Comparison of ENCODE assay signal across 9 mouse cellular contexts in the genomic region with DNA sequence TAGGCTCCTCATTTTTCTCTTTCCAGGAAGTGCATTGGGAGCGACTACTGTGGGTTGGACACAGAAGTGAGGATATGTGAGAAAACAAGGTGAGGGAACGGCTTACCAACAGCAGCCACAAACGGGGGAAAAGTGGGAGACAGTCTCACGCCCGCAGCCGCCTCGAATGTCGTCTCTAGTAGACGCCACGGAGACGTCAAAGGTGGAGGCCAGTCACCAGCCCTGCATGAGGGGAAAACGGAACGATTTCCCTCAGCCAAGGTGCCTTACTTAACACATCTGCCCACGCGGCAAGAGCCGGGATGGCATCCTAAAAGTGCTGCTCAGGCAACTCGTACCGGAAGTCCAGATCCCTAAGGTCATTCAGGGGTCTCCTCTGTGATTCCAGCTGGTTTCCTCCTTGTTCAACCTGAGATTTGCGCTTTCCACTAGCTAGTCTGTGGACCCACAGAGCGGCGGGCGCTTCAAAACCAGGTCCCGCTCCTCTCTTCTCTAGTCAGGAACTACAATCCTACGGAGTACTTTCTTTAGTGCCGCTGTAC. TPM values are rescaled to one million over a fixed set of nuclear protein-coding genes. Genes with fewer than 3 reads are reported as not detected.
DNase-seq lines count a peak whose midpoint lies in the region; ATAC-seq and TF ChIP-seq lines count a peak whose summit lies in the region.
"Had no signal": no experiment of that assay in that cellular context is flagged by ENCODE, and none has a peak within 500 bp of the region (broad histone marks: within the 10 kb centered on the region; RNA-seq: fewer than 3 reads in every experiment).

No protein-coding gene starts in this region.

- intact Hi-C loops in left cerebral cortex, adult 2 months (cut with DNase I): no loop called here

- H3K36me3 ChIP-seq in forebrain, embryonic 16.5 days (ENCODE audit: control insufficient read depth, insufficient read depth): peaks cover 13% of the 10 kb centered on the region
- H3K36me3 ChIP-seq in midbrain, postnatal 0 days (ENCODE audit: insufficient read depth, low read length): peaks cover 13% of the 10 kb centered on the region
- H3K36me3 ChIP-seq: limb, embryonic 12.5 days had no signal

- no peak; the same call in 1 of the 2 replicates for TF ChIP-seq CTCF in left cerebral cortex, adult 2 months (IDR thresholded peaks at IDR 0.05)
- peak; percentile 14; the same call in 1 of the 2 replicates for TF ChIP-seq CTCF in brain, embryonic 14.5 days (IDR thresholded peaks at IDR 0.05; ENCODE audit: borderline replicate concordance, extremely low read depth, insufficient read depth, insufficient read length)
- TF ChIP-seq CTCF in midbrain, postnatal 0 days (IDR thresholded peaks at IDR 0.05): peak; percentile 42; the same call in 1 of the 2 replicates

- H3K4me3 ChIP-seq in left cerebral cortex, adult 2 months: peak overlapping the region; percentile 62
- peak overlapping the region; percentile 63 for H3K4me3 ChIP-seq in forebrain, embryonic 16.5 days (replicated peaks; ENCODE audit: low read length)
- H3K4me3 ChIP-seq in midbrain, postnatal 0 days (ENCODE audit: low read depth, low read length): peak overlapping the region; percentile 78
- H3K4me3 ChIP-seq: limb, embryonic 12.5 days had no signal

- no peak for TF ChIP-seq POLR2A in brain, embryonic 14.5 days (IDR thresholded peaks at IDR 0.05; ENCODE audit: borderline replicate concordance, extremely low read depth, insufficient read depth, insufficient read length, poor library complexity, severe bottlenecking)

- H3K9ac ChIP-seq in forebrain, embryonic 16.5 days (replicated peaks; ENCODE audit: low read depth, low read length): peak overlapping the region; percentile 59
- H3K9ac ChIP-seq in midbrain, postnatal 0 days (replicated peaks; ENCODE audit: low read length, poor library complexity, severe bottlenecking): peak overlapping the region; percentile 62
- H3K9ac ChIP-seq: limb, embryonic 12.5 days had no signal

- H3K4me1 ChIP-seq in forebrain, embryonic 16.5 days (replicated peaks; ENCODE audit: control insufficient read depth, insufficient read depth, low read length): peaks cover 25% of the 10 kb centered on the region
- H3K4me1 ChIP-seq in midbrain, postnatal 0 days (ENCODE audit: insufficient read depth, low read length): no peaks in the 10 kb centered on the region

- no peaks in the 10 kb centered on the region for H3K9me3 ChIP-seq in forebrain, embryonic 16.5 days (ENCODE audit: control insufficient read depth, low read length)
- H3K9me3 ChIP-seq in midbrain, postnatal 0 days (ENCODE audit: low read length): no peaks in the 10 kb centered on the region
- H3K9me3 ChIP-seq: limb, embryonic 12.5 days had no signal

- peak overlapping the region; percentile 82 for H3K27ac ChIP-seq in left cerebral cortex, adult 2 months
- H3K27ac ChIP-seq in forebrain, embryonic 16.5 days (ENCODE audit: low read length): peak overlapping the region; percentile 81
- H3K27ac ChIP-seq in midbrain, postnatal 0 days (ENCODE audit: low read depth, low read length): peak overlapping the region; percentile 85
- H3K27ac ChIP-seq: limb, embryonic 12.5 days had no signal

- no peak for ATAC-seq in forebrain, embryonic 16.5 days
- peak; percentile 4; the same call in 1 of the 2 replicates for ATAC-seq in midbrain, postnatal 0 days (ENCODE audit: low FRiP score)

- H3K4me2 ChIP-seq in forebrain, embryonic 16.5 days (ENCODE audit: low read length): peak overlapping the region; percentile 95
- peak overlapping the region; percentile 83 for H3K4me2 ChIP-seq in midbrain, postnatal 0 days (ENCODE audit: low read depth, low read length, poor library complexity, severe bottlenecking)
- H3K4me2 ChIP-seq: limb, embryonic 12.5 days had no signal

- WGBS in forebrain, embryonic 16.5 days: 3% methylated on average over 25 of the region's 25 CpGs
- 4% methylated on average over 25 of the region's 25 CpGs for WGBS in midbrain, postnatal 0 days

- peak in 1 of 2 experiments; percentile 32 for DNase-seq in left cerebral cortex, adult 2 months (ENCODE audit: extremely low spot score in 1 of 2, low spot score in 2 of 2)
- DNase-seq in left cerebral cortex, adult 11 months (ENCODE audit: low spot score): no peak
- DNase-seq in brain, embryonic 14.5 days (ENCODE audit: low read depth): no peak
- peak; percentile 53 for DNase-seq in midbrain, postnatal 0 days (ENCODE audit: low spot score)
- DNase-seq in thymus, postnatal 25 days: no peak
- no peak for DNase-seq in kidney, adult 11 months
- DNase-seq: kidney, postnatal 14 days had no signal

- peaks cover 17% of the 10 kb centered on the region for H3K27me3 ChIP-seq in forebrain, embryonic 16.5 days (replicated peaks; ENCODE audit: control insufficient read depth, insufficient read depth, low read length)
- no peaks in the 10 kb centered on the region for H3K27me3 ChIP-seq in midbrain, postnatal 0 days (ENCODE audit: insufficient read depth, low read length)

RNA-seq across cellular contexts. Expression of a gene that starts 1.9 kb away (rescaled TPM):
- 10 to 100 TPM; 65.1 to 75.0 TPM for total RNA-seq in left cerebral cortex, adult 2 months (2021)
- 110 and 130 TPM in 2 replicates for polyA plus RNA-seq in brain, embryonic 14.5 days (2012; rRNA removed)
- 18.9 and 22.3 TPM in 2 replicates for polyA plus RNA-seq in forebrain, embryonic 16.5 days (2015; fragmentation: Nextera tagmentation; extraction: Ambion mirVana)
- 61.7 and 76.3 TPM in 2 replicates for total RNA-seq in midbrain, postnatal 0 days (2014; rRNA removed)
- polyA plus RNA-seq in midbrain, postnatal 0 days (2015; fragmentation: Nextera tagmentation; extraction: Ambion mirVana): 7.2 and 7.4 TPM in 2 replicates

RNA-seq across cellular contexts. Expression of a gene that starts 16.0 kb away (rescaled TPM):
- total RNA-seq in left cerebral cortex, adult 2 months (2021): 10 to 100 TPM; 64.7 to 68.0 TPM
- polyA plus RNA-seq in brain, embryonic 14.5 days (2012; rRNA removed): 34.3 and 38.5 TPM in 2 replicates
- 20.5 and 35.1 TPM in 2 replicates for polyA plus RNA-seq in forebrain, embryonic 16.5 days (2015; fragmentation: Nextera tagmentation; extraction: Ambion mirVana)
- total RNA-seq in midbrain, postnatal 0 days (2014; rRNA removed): 30.1 and 83.4 TPM in 2 replicates
- 25.7 and 32.5 TPM in 2 replicates for polyA plus RNA-seq in midbrain, postnatal 0 days (2015; fragmentation: Nextera tagmentation; extraction: Ambion mirVana)

RNA-seq across cellular contexts. Expression of a gene that starts 28.9 kb away (rescaled TPM):
- 10 to 100 TPM; 17.1 to 17.8 TPM for total RNA-seq in left cerebral cortex, adult 2 months (2021)
- 22.4 and 23.1 TPM in 2 replicates for polyA plus RNA-seq in brain, embryonic 14.5 days (2012; rRNA removed)
- 11.5 and 13.8 TPM in 2 replicates for polyA plus RNA-seq in forebrain, embryonic 16.5 days (2015; fragmentation: Nextera tagmentation; extraction: Ambion mirVana)
- total RNA-seq in midbrain, postnatal 0 days (2014; rRNA removed): 18.0 and 20.2 TPM in 2 replicates
- 23.8 and 24.6 TPM in 2 replicates for polyA plus RNA-seq in midbrain, postnatal 0 days (2015; fragmentation: Nextera tagmentation; extraction: Ambion mirVana)

RNA-seq across cellular contexts. Expression of a gene that starts 40.6 kb away (rescaled TPM):
- total RNA-seq in left cerebral cortex, adult 2 months (2021): 100 to 1,000 TPM; 143 to 164 TPM
- polyA plus RNA-seq in brain, embryonic 14.5 days (2012; rRNA removed): 352 and 472 TPM in 2 replicates
- 183 and 224 TPM in 2 replicates for polyA plus RNA-seq in forebrain, embryonic 16.5 days (2015; fragmentation: Nextera tagmentation; extraction: Ambion mirVana)
- 126 and 138 TPM in 2 replicates for total RNA-seq in midbrain, postnatal 0 days (2014; rRNA removed)
- polyA plus RNA-seq in midbrain, postnatal 0 days (2015; fragmentation: Nextera tagmentation; extraction: Ambion mirVana): 228 and 230 TPM in 2 replicates
